9 mouse cellular contexts compared by ENCODE assay signal in genomic region chr2:154543567-154544347, GRCm38 (mm10). TPM values are rescaled to one million over a fixed set of nuclear protein-coding genes. Genes with fewer than 3 reads are reported as not detected.
DNase-seq lines count a peak whose midpoint lies in the region; ATAC-seq and TF ChIP-seq lines count a peak whose summit lies in the region.
"Had no signal": no experiment of that assay in that cellular context is flagged by ENCODE, and none has a peak within 500 bp of the region (broad histone marks: within the 10 kb centered on the region; RNA-seq: fewer than 3 reads in every experiment).

No protein-coding gene starts in this region.

- H3K27ac ChIP-seq in forebrain, postnatal 0 days (ENCODE audit: low read depth, low read length), result peak overlapping the region; percentile 68
- H3K27ac ChIP-seq in hindbrain, embryonic 16.5 days (ENCODE audit: low read depth, low read length), result peak overlapping the region; percentile 76
- no peak overlapping the region for H3K27ac ChIP-seq in embryonic facial prominence, embryonic 10.5 days (replicated peaks)
- H3K27ac ChIP-seq: lung, embryonic 15.5 days had no signal

- ATAC-seq in forebrain, postnatal 0 days, result peak; percentile 86
- ATAC-seq in hindbrain, embryonic 16.5 days, result peak; percentile 88

- peaks cover 3% of the 10 kb centered on the region; the same call in 1 of the 2 replicates for H3K4me1 ChIP-seq in forebrain, postnatal 0 days (ENCODE audit: insufficient read depth)
- H3K4me1 ChIP-seq in hindbrain, embryonic 16.5 days (ENCODE audit: control insufficient read depth, insufficient read depth, low read depth, low read length), result peaks cover 8% of the 10 kb centered on the region; the same call in 1 of the 2 replicates
- peaks cover 3% of the 10 kb centered on the region for H3K4me1 ChIP-seq in embryonic facial prominence, embryonic 10.5 days

- no peaks in the 10 kb centered on the region for H3K9me3 ChIP-seq in forebrain, postnatal 0 days (ENCODE audit: low read length)
- H3K9me3 ChIP-seq in hindbrain, embryonic 16.5 days (ENCODE audit: control insufficient read depth, low read length), result no peaks in the 10 kb centered on the region
- no peaks in the 10 kb centered on the region for H3K9me3 ChIP-seq in embryonic facial prominence, embryonic 10.5 days
- H3K9me3 ChIP-seq: lung, embryonic 15.5 days had no signal

- H3K36me3 ChIP-seq in forebrain, postnatal 0 days (ENCODE audit: insufficient read depth), result no peaks in the 10 kb centered on the region
- 0 out of 2 replicates have a peak, but pooled peaks cover 2% of the 10 kb centered on the region for H3K36me3 ChIP-seq in hindbrain, embryonic 16.5 days (ENCODE audit: control insufficient read depth, insufficient read depth, low read length)
- H3K36me3 ChIP-seq in embryonic facial prominence, embryonic 10.5 days (replicated peaks), result peaks cover 27% of the 10 kb centered on the region
- H3K36me3 ChIP-seq: lung, embryonic 15.5 days had no signal

- DNase-seq in 3T3-L1 (ENCODE audit: low read depth, low spot score) (peak; percentile 47), NIH3T3 (ENCODE audit: low read depth) (peak; percentile 75)
- DNase-seq in forebrain, postnatal 0 days, result peak; percentile 79
- peak; percentile 51 to 72 for DNase-seq in right cerebral cortex, adult 2 months (ENCODE audit: low spot score in 2 of 2)
- no peak for DNase-seq in B cell, adult 2 months
- no peak for DNase-seq in ovary, postnatal 14 days (ENCODE audit: low spot score)
- DNase-seq in embryonic facial prominence, embryonic 10.5 days (ENCODE audit: low spot score), result no peak

- H3K4me3 ChIP-seq in forebrain, postnatal 0 days (ENCODE audit: low read depth, low read length), result no peak overlapping the region
- H3K4me3 ChIP-seq in hindbrain, embryonic 16.5 days (ENCODE audit: low read length), result no peak overlapping the region
- no peak overlapping the region for H3K4me3 ChIP-seq in embryonic facial prominence, embryonic 10.5 days
- H3K4me3 ChIP-seq: lung, embryonic 15.5 days had no signal

- no peak overlapping the region for H3K9ac ChIP-seq in forebrain, postnatal 0 days
- no peak overlapping the region for H3K9ac ChIP-seq in hindbrain, embryonic 16.5 days (ENCODE audit: low read depth, low read length)
- H3K9ac ChIP-seq: lung, embryonic 15.5 days had no signal

- no peak overlapping the region for H3K4me2 ChIP-seq in forebrain, postnatal 0 days (ENCODE audit: low read depth)
- H3K4me2 ChIP-seq in hindbrain, embryonic 16.5 days (ENCODE audit: low read length), result no peak overlapping the region
- H3K4me2 ChIP-seq: lung, embryonic 15.5 days had no signal

- no peaks in the 10 kb centered on the region for H3K27me3 ChIP-seq in forebrain, postnatal 0 days (ENCODE audit: insufficient read depth, low read length)
- no peaks in the 10 kb centered on the region for H3K27me3 ChIP-seq in hindbrain, embryonic 16.5 days (replicated peaks; ENCODE audit: control insufficient read depth, insufficient read depth, low read length)
- peaks cover 5% of the 10 kb centered on the region; the same call in 1 of the 2 replicates for H3K27me3 ChIP-seq in embryonic facial prominence, embryonic 10.5 days (replicated peaks; ENCODE audit: low read depth, poor library complexity, severe bottlenecking)
- H3K27me3 ChIP-seq: lung, embryonic 15.5 days had no signal

- WGBS in forebrain, postnatal 0 days, result 51% methylated on average over 9 of the region's 9 CpGs
- WGBS in hindbrain, embryonic 16.5 days, result 70% methylated on average over 9 of the region's 9 CpGs
- 87% methylated on average over 9 of the region's 9 CpGs for WGBS in embryonic facial prominence, embryonic 10.5 days

- TF ChIP-seq CTCF in forebrain, postnatal 0 days (IDR thresholded peaks at IDR 0.05; ENCODE audit: low read depth), result 0 out of 2 replicates have a peak, but pooled peaks have one; percentile 9

RNA-seq across cellular contexts. Expression of gene 1700003F12Rik, which starts 3.1 kb away (rescaled TPM):
- 1.7 and 6.4 TPM in 2 replicates for total RNA-seq in forebrain, postnatal 0 days (2014; rRNA removed)
- 2.8 and 3.2 TPM in 2 replicates for polyA plus RNA-seq in forebrain, postnatal 0 days (2015; fragmentation: Nextera tagmentation; extraction: Ambion mirVana)
- 2.4 and 2.5 TPM in 2 replicates for polyA plus RNA-seq in hindbrain, embryonic 16.5 days (2015; fragmentation: Nextera tagmentation; extraction: Ambion mirVana)
- 1.3 and 2.9 TPM in 2 replicates for polyA plus RNA-seq in embryonic facial prominence, embryonic 10.5 days (2016; fragmentation: Nextera tagmentation; extraction: Ambion mirVana)

RNA-seq across cellular contexts. Expression of gene Actl10, which starts 7.8 kb away (rescaled TPM):
- 0.15 and 0.48 TPM in 2 replicates for total RNA-seq in forebrain, postnatal 0 days (2014; rRNA removed)
- polyA plus RNA-seq in forebrain, postnatal 0 days (2015; fragmentation: Nextera tagmentation; extraction: Ambion mirVana), result 0.13 TPM in 1 of 2 replicates, not detected in the other
- 0.47 and 0.50 TPM in 2 replicates for polyA plus RNA-seq in hindbrain, embryonic 16.5 days (2015; fragmentation: Nextera tagmentation; extraction: Ambion mirVana)
- 0.19 and 0.33 TPM in 2 replicates for polyA plus RNA-seq in embryonic facial prominence, embryonic 10.5 days (2016; fragmentation: Nextera tagmentation; extraction: Ambion mirVana)

RNA-seq across cellular contexts. Expression of gene Necab3, which starts 14.9 kb away (rescaled TPM):
- 14.5 and 16.3 TPM in 2 replicates for total RNA-seq in forebrain, postnatal 0 days (2014; rRNA removed)
- 14.7 and 17.2 TPM in 2 replicates for polyA plus RNA-seq in forebrain, postnatal 0 days (2015; fragmentation: Nextera tagmentation; extraction: Ambion mirVana)
- 21.6 and 25.7 TPM in 2 replicates for polyA plus RNA-seq in hindbrain, embryonic 16.5 days (2015; fragmentation: Nextera tagmentation; extraction: Ambion mirVana)
- 3.2 and 3.6 TPM in 2 replicates for polyA plus RNA-seq in embryonic facial prominence, embryonic 10.5 days (2016; fragmentation: Nextera tagmentation; extraction: Ambion mirVana)

RNA-seq across cellular contexts. Expression of gene E2f1, which starts 25.9 kb away (rescaled TPM):
- total RNA-seq in forebrain, postnatal 0 days (2014; rRNA removed), result 2.8 and 3.0 TPM in 2 replicates
- polyA plus RNA-seq in forebrain, postnatal 0 days (2015; fragmentation: Nextera tagmentation; extraction: Ambion mirVana), result 4.7 and 4.9 TPM in 2 replicates
- polyA plus RNA-seq in hindbrain, embryonic 16.5 days (2015; fragmentation: Nextera tagmentation; extraction: Ambion mirVana), result 5.0 and 8.0 TPM in 2 replicates
- polyA plus RNA-seq in embryonic facial prominence, embryonic 10.5 days (2016; fragmentation: Nextera tagmentation; extraction: Ambion mirVana), result 25.2 and 26.0 TPM in 2 replicates

RNA-seq across cellular contexts. Expression of gene Pxmp4, which starts 59.8 kb away (rescaled TPM):
- 13.2 and 15.0 TPM in 2 replicates for total RNA-seq in forebrain, postnatal 0 days (2014; rRNA removed)
- polyA plus RNA-seq in forebrain, postnatal 0 days (2015; fragmentation: Nextera tagmentation; extraction: Ambion mirVana), result 16.6 and 17.9 TPM in 2 replicates
- 18.7 and 20.6 TPM in 2 replicates for polyA plus RNA-seq in hindbrain, embryonic 16.5 days (2015; fragmentation: Nextera tagmentation; extraction: Ambion mirVana)
- polyA plus RNA-seq in embryonic facial prominence, embryonic 10.5 days (2016; fragmentation: Nextera tagmentation; extraction: Ambion mirVana), result 11.6 and 13.8 TPM in 2 replicates

Comparison
In these comparisons a context has a peak if more than half of its experiments do, and no peak if none do; other contexts are left out.
1. DNase-seq: peak in 3T3-L1 (single experiment), NIH3T3 (single experiment), forebrain, postnatal 0 days (single experiment) and right cerebral cortex, adult 2 months (2 of 2); none in B cell, adult 2 months (0 of 2), ovary, postnatal 14 days (single experiment) and embryonic facial prominence, embryonic 10.5 days (single experiment).